Mouse (Mus musculus): ENCODE data around the gene Zfp174. TPM values are rescaled to one million over a fixed set of nuclear protein-coding genes. Genes with fewer than 3 reads are reported as not detected.

The Zfp174 gene
- total and polyA plus RNA-seq, 3 experiments, result 0.26 to 0.98 (median 0.37) TPM

DNA sequence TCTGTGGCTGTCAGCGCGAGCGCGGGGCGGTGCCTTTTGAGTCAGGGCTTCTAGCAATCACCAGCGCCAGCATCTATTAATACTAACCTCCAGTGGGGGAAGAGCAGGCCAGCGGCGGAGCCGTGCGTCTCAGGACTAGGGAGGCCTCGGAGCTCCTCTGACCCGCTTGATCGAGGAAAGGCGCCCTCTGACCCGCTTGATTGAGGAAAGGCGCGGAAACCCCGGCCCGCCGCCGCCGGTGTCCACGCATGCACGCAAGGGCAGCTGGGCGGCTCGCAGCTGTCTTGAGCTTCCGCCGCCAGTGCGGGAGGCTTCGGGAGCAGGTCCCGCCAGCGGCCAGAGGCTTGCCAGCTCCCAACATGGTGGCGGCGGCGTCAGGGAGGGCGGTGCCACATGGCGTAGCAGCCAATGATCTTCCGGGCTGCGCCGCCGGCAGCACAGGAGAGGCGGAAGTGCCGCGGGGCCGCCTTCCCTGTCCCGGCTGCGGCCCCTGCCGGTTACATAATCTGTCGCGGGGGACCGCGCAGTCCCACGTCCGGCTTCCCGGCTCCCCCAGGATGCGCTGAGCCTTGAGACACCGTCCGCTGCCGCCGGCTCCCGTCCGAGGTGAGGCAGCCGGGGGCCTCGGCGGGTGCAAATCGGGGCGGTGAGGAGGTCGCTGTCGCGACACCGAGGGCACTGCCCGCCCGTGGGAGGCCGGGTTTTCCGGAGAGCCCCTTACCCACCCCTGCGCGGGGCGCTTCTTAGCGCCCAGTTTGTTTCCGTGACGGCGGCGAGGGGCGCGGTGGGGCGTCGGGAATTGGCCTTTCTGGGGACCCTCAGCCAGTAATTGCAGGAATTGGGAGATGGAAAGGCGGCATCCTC lies 37.4 kb downstream of the Zfp174 start, which contains the start of the genes Zfp597 and Gm20695 (continued):
- TF ChIP-seq KAT2A (IDR thresholded peaks at IDR 0.05; ENCODE audit: insufficient replicate concordance, low read length), result peak; percentile 98

DNA sequence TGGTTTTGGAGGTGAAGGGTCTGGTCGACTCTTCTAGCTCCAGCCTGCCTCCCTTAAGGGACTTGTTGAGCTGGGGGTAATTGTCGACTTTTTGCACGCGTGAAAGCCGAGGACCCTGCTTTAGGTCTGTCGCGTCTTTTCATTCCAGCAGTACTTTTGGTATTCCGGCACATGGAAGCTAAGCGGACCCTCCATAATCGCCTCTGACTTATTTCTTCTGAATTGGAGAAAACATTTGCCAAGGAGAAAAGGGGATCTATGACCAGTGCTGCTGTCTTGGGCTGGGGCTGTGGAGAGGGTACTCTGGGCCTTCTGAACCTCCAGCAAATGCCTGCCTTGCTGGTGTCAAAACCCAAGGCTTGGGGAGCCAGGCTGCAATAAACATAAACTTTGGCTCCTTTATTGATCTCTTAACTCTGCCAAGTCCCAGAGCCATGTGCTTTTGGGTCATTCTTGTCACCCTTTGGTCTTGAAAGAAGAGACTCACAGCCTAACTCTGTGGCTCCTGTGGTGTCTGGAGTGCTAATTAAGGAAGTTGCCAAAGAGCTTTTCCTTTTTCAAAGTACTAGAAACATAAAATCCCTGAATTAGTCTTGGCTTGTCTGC lies 38.1 kb downstream of the Zfp174 start:
- H3K9me3 ChIP-seq (replicated peaks; ENCODE audit: low read length), result no peaks in the 10 kb centered on the region
- no peak overlapping the region for H3K27ac ChIP-seq (ENCODE audit: insufficient read depth, low read depth)
- H3K4me1 ChIP-seq (ENCODE audit: control insufficient read depth in 1 of 2, insufficient read depth in 2 of 2), result peaks cover 5 to 41% of the 10 kb centered on the region in 2 experiments
- dilution Hi-C loops (cut with MboI; ENCODE audit: extremely low pct_ligation_motif_present, extremely low pct_unique_long_range_greater_than_20kb, low sequenced_read_pairs) (no loop called here), in situ Hi-C loops (cut with MboI; ENCODE audit: low pct_ligation_motif_present, low pct_unique_long_range_greater_than_20kb, low sequenced_read_pairs) (no loop called here)
- peaks cover 0 to 37% of the 10 kb centered on the region in 2 experiments for H3K36me3 ChIP-seq (replicated peaks in 1 of 2; ENCODE audit: control insufficient read depth in 1 of 2, insufficient read depth in 1 of 2, low read length in 1 of 2)
- peak; percentile 16 for DNase-seq (ENCODE audit: extremely low read depth)
- no peaks in the 10 kb centered on the region for H3K27me3 ChIP-seq (replicated peaks)
- peaks cover 36% of the 10 kb centered on the region for H3K79me2 ChIP-seq (replicated peaks; ENCODE audit: control insufficient read depth, extremely low read depth, insufficient read depth, poor library complexity, severe bottlenecking)
- peak overlapping the region; percentile 77 for H3K4me2 ChIP-seq (ENCODE audit: insufficient read depth, low read depth, poor library complexity, severe bottlenecking)
- peak overlapping the region; percentile 81 to 91 (median 87) for H3K4me3 ChIP-seq (replicated peaks in 1 of 3; ENCODE audit: low read depth in 2 of 3, low read length in 2 of 3, poor library complexity in 1 of 3)
- TF ChIP-seq NELFE (IDR thresholded peaks at IDR 0.05; ENCODE audit: low read depth, low read length), result 0 out of 2 replicates have a peak, but pooled peaks have one; percentile 12
- TF ChIP-seq GABPA (IDR thresholded peaks at IDR 0.05; ENCODE audit: insufficient replicate concordance, low read depth, low read length), result no peak
- peak overlapping the region; percentile 84 for H3K9ac ChIP-seq (ENCODE audit: insufficient read depth, low read depth)

DNA sequence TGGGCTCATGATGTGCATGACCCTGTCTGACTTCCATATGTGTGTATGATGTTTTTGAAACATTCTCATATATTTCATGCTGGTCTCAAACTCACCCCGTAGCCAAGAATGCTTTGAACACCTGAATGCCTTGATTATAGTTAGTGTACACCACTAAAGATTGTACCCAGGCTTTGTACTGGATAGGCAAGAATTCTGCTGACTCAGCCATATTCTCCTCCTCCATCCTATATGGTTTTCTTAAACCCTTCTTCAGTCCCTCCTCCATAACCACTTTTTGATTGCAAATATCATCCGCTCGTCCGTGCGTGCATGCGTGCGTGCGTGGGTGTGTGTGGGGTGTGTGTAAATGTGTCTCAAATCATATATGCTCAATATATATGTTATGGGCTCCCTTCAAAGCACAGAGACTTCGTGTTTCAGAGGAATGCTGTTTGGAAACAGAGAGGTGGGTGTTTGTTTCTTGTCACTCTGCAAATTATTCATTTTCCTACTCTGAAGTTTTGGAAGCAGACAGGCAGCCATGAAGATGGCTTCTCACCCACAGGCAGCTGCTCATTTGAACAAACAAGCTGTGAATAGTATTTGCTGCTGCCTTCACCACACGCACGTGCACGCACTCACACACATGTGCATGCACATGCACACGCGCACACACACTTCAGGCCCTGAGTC lies 44.7 kb downstream of the Zfp174 start:
- no peak overlapping the region for H3K4me3 ChIP-seq (replicated peaks in 1 of 3; ENCODE audit: low read depth in 2 of 3, low read length in 2 of 3, poor library complexity in 1 of 3)

DNA sequence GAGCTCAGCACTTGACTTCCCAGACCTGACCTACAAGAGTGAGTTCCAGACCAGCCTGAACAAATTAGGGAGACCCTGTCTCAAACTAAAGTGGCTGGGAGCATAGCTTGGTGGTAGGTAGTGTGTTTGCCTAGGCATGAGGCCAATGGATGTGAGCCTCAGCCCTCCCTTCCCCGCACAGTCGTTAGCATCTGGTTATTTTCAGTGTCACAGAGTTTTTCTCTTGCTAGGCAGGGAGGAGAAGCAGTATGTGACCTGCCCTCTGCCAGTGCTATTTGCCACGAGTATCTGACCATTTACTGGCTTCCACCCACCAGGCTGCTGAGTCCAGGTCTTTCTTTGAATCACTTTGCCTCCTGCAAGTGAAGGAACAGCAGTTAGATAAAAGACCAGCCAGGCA lies 46.7 kb downstream of the Zfp174 start:
- Histone ChIP-seq H3K4me3 (replicated peaks in 1 of 3; ENCODE audit: low read depth in 2 of 3, low read length in 2 of 3, poor library complexity in 1 of 3) (no peak overlapping the region), H3K36me3 (replicated peaks in 1 of 2; ENCODE audit: control insufficient read depth in 1 of 2, insufficient read depth in 1 of 2, low read length in 1 of 2) (peaks cover 27 to 67% of the 10 kb centered on the region in 2 experiments), H3K27ac (ENCODE audit: insufficient read depth, low read depth) (no peak overlapping the region), H3K9me3 (replicated peaks; ENCODE audit: low read length) (no peaks in the 10 kb centered on the region), H3K9ac (ENCODE audit: insufficient read depth, low read depth) (no peak overlapping the region), H3K4me1 (ENCODE audit: control insufficient read depth in 1 of 2, insufficient read depth in 2 of 2) (peaks cover 9 to 28% of the 10 kb centered on the region in 2 experiments), H3K4me2 (ENCODE audit: insufficient read depth, low read depth, poor library complexity, severe bottlenecking) (no peak overlapping the region), H3K27me3 (replicated peaks) (no peaks in the 10 kb centered on the region), H3K79me2 (replicated peaks; ENCODE audit: control insufficient read depth, extremely low read depth, insufficient read depth, poor library complexity, severe bottlenecking) (peaks cover 25% of the 10 kb centered on the region)
- DNase-seq (ENCODE audit: extremely low read depth), result no peak
- TF ChIP-seq MAZ (IDR thresholded peaks at IDR 0.05; ENCODE audit: low read depth, low read length) (no peak), BHLHE40 (IDR thresholded peaks at IDR 0.05; ENCODE audit: low read depth, low read length) (no peak), RAD21 (IDR thresholded peaks at IDR 0.05; ENCODE audit: low read depth, low read length) (no peak), ETS1 (conservative IDR thresholded peaks at IDR 0.05; ENCODE audit: low read depth, low read length) (no peak), CTCF (conservative IDR thresholded peaks at IDR 0.05 in 1 of 2, IDR thresholded peaks at IDR 0.05 in 1 of 2; ENCODE audit: low read depth in 2 of 2, low read length in 2 of 2) (no peak), MEF2A (IDR thresholded peaks at IDR 0.05; ENCODE audit: borderline replicate concordance, low read depth, low read length) (no peak)
- dilution Hi-C loops (cut with MboI; ENCODE audit: extremely low pct_ligation_motif_present, extremely low pct_unique_long_range_greater_than_20kb, low sequenced_read_pairs) (no loop called here), in situ Hi-C loops (cut with MboI; ENCODE audit: low pct_ligation_motif_present, low pct_unique_long_range_greater_than_20kb, low sequenced_read_pairs) (no loop called here)

More for the DNA sequence above, 44.7 kb downstream of the Zfp174 start:
- no peak overlapping the region for H3K27ac ChIP-seq (ENCODE audit: insufficient read depth, low read depth)
- in situ Hi-C loops (cut with MboI; ENCODE audit: low pct_ligation_motif_present, low pct_unique_long_range_greater_than_20kb, low sequenced_read_pairs), result no loop called here
- peaks cover 39% of the 10 kb centered on the region for H3K79me2 ChIP-seq (replicated peaks; ENCODE audit: control insufficient read depth, extremely low read depth, insufficient read depth, poor library complexity, severe bottlenecking)
- no peak for DNase-seq (ENCODE audit: extremely low read depth)
- TF ChIP-seq SMC3 (IDR thresholded peaks at IDR 0.05; ENCODE audit: low read depth, low read length) (no peak), MAFK (IDR thresholded peaks at IDR 0.05; ENCODE audit: insufficient replicate concordance, low read length) (peak; percentile 98)
- H3K4me1 ChIP-seq (ENCODE audit: control insufficient read depth in 1 of 2, insufficient read depth in 2 of 2), result peaks cover 9 to 40% of the 10 kb centered on the region in 2 experiments
- no peaks in the 10 kb centered on the region for H3K9me3 ChIP-seq (replicated peaks; ENCODE audit: low read length)
- dilution Hi-C loops (cut with MboI; ENCODE audit: extremely low pct_ligation_motif_present, extremely low pct_unique_long_range_greater_than_20kb, low sequenced_read_pairs), result no loop called here
- no peaks in the 10 kb centered on the region for H3K27me3 ChIP-seq (replicated peaks)
- peaks cover 14 to 59% of the 10 kb centered on the region in 2 experiments for H3K36me3 ChIP-seq (replicated peaks in 1 of 2; ENCODE audit: control insufficient read depth in 1 of 2, insufficient read depth in 1 of 2, low read length in 1 of 2)
- H3K9ac ChIP-seq (ENCODE audit: insufficient read depth, low read depth), result no peak overlapping the region
- H3K4me2 ChIP-seq (ENCODE audit: insufficient read depth, low read depth, poor library complexity, severe bottlenecking), result no peak overlapping the region
